Mouse (Mus musculus) ZHBTc4 (cell line): ENCODE measurements around the gene Greb1.

Source experiments
- DNase-seq: peaks from one replicate; pipeline ENCODE4 v3.0.0-alpha.2; 2011; ENCODE audit warnings: low read depth, low spot score

The Greb1 gene

DNA sequence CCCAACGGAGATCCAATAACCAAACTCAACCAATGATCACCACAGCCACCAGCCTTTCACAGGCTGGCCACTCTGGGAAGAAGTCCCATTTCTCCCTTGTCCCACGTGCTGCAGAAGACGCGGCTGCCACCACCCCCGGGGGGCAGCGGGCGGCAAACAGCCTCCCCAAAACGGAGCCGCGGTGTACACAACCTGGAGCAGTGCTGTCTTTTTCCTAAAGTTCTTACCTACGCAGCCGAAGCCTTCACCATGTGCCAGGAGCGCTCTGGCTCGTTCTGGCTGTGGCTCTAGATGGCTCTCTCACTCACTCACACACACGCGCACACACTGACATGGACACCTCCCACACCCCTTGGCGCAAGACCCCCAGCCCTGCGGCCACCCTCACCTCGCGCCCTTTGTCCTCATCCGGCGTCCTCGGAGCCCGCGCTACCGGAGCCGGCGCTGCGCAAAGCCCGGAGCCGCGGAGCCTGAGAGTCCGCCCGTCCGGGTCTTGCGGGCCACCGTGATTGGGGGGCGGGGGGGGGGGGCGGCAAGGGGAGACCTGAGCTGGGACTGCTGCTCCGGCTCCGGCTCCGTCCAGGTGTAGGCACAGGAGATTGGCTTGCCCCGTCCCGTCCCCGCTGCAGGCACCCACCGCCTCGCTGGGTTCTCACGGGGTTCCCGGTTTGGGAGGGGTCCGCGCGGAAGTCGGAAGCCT is at the start of gene Greb1:
Gene Greb1, minus strand, starts transcription at position 628 of the 700 bp plus-strand sequence.
- DNase-seq = peak; percentile 46

DNA sequence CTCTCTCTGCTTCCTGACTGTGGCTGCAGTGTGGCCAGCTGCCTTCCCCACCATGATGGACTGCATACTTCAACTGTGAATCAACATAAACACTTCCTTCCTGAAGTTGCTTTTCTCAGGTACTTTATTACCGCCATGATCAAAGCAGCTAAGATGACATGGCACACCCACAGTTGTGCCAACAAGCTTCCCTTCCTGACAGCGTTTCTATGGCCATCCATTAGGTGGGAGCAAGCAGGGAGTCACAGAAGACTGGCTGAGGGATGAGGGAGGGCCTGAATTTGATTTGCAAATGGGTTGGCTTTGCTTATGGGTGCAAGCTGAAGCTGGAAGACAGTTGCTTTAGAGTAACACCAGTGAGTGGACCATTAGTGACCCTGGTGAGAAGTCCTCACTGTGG is 49.1 kb upstream of the Greb1 start:
- DNase-seq = no peak

DNA sequence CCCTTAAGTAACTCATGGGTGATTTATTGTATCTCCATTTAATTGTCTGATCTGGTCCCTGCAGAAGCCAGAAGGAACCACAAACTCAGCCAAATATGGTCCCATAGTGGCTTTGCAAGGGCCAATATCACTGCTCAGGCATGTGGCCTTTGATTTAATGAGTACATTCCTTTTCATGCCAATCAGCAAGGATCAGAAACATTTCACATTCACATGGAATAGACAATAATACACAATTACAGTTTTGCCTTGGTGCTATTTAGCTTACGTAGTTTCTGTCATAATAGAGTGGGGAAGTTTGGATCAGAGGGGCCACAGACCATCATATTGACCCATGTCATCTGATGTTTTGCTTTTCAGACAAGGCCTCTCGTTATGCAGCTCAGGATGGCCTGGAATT is 47.8 kb upstream of the Greb1 start:
- no peak for DNase-seq

DNA sequence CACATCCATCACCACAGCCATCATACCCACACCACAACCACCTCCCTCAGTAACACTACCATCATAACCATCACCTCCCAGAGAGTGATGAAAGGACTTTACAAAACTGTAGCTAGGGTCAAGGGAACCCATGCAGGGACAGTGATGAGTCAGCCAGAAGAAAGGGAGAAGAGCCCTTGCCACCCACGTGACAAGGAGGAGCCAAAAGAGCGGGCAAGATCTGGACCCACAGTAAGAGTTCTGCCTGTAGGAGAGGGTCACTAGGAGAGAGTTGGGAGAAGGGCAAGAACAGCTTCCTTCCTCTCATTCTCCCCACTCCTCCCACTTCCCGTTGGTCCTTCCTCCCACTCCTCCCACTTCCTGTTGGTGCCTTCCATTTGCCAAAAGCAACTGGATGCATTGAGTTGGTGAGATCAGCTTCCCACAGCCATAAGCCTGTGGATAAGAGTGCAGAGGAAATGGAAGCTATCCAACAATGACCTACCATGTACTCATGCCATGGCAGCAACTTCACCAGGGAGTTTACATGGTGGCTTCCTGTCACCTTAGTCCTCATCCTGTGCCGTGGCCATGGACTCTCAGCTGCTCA is 46.6 kb upstream of the Greb1 start:
- DNase-seq = no peak

DNA sequence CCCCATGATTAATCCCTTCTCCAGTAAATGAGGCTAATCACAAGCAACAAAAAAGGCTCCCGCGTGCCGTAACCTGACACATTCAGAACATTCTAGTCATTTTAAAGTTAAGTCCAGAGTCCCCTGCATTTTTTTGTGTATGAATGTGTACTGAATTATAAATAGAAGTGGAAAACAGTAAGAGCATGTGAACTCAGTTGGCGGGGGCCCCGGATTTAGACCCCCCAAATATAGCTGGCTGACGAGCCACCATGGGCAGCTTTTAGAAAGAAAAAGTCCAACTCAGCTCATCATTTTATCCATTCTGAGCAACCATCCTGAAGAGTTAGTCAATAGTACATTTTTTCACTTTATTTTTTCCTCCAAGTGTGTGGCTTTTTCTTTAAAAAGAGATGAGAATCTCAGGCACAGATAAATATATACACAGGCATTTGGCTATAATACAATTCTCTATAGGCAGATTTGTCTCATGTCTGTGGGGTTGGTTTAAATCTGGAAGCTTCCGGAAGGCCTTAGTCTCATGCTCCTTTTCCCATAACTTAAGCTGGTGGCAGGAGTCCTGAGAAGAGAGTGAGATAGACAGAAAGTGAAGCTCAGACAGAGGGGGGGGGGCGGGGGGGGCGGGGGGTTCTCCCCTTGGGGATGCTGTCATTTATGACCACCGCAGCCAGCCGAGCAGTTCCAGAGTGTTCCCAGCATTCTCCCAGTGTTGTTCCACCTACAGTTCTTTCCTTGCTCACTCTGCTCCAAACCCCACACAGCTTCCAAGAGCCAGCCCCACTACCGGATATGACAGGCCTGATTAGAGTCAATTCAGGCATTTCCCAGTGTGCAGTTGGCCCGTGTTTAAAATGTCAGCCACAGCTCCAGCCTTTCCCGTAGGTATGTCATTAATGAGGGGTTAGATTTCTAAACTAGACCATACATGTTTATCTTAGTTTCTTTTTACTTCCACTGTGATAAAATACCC is 44.2 kb upstream of the Greb1 start:
- DNase-seq = no peak

DNA sequence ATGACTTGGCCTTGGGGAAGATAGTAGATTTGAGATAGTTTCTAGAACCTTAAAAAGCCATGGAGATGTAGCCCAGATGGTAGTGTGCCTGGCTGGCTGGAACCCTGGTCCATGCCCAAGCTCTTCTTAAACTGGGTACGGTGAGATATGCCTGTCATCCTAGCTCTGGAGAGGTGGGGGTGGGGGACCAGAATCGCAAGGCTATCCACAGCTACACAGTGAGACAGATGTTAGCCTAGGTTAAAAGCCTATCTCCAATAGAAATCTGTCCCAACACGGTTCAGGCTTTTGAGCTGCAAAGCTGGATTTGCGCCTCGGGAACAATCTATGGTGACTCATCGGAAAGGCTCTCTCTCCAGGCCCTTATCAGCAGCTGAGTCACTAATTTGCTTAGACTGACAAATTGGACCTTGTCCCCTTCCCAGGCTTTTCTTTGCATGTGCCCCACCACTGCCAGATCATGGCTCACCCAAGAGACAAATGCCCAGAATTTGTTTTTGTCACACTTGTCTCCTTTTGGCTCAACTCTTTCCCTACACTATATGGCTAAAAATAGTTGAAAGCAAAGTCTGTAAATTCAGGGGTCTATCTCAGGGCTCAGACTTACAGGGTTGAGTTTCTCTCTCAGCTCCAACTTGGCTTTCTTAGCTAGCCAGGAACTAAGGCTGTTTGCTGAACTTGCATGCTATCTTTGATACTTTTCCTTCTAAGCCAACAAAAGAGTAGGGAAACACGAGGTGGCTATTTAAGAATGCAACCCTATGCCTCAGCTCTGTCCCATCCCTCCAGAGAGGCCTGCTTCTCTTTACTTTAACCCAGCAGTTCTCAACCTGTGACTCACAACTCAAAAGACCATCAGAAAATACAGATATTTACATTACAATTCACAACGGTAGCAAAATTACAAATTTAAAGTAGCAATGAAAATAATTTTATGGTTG is 40.4 kb upstream of the Greb1 start:
- DNase-seq = no peak

DNA sequence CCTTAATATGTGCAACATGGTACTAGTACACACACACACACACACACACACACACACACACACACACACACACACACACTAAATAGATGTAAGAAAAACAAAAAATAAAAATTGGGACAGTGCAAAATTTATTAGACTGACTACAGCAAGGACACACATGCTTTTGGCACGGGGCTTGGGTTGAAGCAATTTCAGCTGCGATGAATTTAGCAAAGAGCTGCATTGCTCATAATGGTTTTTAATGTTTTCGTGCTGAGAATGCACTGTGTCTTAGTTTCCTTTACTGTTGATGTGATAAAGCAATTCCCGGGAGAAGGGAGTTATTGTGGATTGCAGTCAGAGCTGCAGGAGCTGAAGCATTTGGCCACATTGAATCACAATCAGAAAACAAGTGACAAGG is 37.1 kb upstream of the Greb1 start:
- DNase-seq = no peak

DNA sequence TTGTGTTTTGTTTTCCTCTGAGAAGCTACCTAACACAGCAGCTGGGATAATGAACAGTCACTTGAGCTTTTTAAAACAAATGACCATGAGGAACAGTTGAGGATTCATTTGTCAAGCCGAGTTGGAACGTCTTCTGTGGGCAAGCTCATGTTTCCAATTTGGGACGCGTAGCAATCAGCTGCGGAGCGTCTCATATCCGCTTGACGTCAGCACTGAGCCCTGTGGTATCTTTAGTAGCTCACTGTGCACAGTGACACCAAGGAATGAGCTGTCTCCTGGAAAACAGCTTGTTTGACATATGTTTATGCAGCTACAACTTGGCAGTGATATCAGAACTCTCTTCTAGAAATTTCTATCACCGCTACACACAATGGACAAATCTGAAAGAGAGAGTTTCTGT is 35.5 kb upstream of the Greb1 start:
- DNase-seq = no peak

DNA sequence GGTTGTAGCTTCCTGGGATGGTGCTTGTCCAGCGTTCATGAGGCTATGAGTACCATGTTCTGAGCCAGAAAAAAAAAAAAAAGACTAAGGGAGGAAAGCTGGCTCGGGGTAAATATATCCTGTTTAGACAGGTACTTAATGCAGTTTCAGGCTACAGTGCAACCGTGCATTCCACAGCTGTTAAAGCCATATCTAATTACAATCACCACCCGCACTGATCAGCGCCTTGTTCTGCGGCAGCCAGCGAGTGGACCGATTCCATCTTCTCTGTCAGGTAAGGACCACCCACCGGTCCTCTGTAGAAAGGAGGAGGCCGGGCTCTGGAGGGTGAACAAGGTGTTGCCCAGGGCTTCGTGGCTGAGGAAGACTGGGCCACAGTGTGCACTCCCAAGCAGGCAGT is 34.0 kb upstream of the Greb1 start:
- no peak for DNase-seq

DNA sequence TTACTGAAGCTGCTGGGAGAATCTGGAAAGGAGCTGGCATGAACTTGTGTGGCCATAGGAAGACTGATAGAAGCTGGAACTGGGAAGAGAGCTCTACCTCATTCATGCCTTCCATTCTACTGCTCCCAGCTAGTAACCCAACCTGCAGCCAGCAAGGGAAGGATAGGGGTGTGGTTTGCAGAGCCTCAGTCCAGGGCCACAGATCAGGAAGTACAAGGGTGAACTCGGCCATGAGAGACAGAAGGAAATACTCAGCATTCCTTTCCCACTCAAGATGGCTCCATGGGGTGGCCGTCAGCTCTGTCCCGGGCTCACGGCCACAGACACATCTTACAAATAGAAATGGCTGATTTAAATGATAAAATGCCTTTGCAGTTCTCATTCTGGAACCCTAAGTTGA is 30.4 kb upstream of the Greb1 start:
- DNase-seq = peak; percentile 61

DNA sequence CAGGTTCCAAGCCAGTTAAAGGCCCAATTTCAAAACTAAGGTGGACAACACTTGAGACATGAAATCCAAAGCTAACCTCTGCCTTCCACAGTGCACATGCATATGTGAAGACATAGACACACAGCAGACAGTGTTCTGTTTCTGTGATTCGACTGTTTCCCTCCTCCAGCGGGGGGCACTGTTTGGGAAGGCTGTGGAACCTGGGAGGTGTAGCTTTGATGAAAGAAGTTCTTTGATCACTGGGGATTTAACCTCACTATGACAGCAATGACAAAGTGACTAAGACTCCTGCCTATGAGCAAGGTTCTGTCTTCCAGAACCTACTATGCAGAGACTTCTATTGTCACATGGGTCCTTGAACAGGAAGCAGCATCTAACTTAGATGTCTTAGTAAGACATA is 29.1 kb upstream of the Greb1 start:
- peak; percentile 23 for DNase-seq

DNA sequence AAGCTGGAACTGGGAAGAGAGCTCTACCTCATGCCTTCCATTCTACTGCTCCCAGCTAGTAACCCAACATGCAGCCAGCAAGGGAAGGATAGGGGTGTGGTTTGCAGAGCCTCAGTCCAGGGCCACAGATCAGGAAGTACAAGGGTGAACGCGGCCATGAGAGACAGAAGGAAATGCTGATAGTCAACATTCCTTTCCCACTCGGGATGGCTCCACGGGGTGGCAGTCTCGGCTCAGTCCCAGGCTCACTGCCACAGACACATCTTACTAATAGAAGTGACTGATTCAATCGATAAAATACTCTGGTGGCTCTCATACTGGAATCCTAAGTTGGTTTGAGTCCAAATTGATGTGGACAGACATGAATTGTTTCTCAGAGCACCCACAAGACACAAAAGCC is 27.8 kb upstream of the Greb1 start:
- DNase-seq = peak; percentile 36

DNA sequence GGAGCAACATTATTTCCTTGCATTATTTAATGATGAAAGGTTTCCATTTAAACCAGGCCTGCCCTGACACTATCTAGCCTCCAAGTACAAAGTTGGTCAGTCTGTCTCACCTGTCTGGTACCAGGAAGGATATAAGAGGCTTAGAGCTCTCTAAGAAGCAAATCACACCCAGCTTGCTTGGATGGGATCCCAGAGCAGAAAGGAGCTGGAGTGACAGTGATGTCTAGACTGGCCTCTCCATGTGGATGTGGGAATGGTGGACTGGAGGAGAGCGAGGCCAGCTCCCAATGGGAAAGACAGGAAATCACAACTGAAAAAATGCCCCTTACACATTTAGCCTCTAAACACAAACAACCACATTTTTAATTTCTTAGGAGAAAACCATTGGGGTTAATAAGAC is 23.0 kb upstream of the Greb1 start:
- no peak for DNase-seq

DNA sequence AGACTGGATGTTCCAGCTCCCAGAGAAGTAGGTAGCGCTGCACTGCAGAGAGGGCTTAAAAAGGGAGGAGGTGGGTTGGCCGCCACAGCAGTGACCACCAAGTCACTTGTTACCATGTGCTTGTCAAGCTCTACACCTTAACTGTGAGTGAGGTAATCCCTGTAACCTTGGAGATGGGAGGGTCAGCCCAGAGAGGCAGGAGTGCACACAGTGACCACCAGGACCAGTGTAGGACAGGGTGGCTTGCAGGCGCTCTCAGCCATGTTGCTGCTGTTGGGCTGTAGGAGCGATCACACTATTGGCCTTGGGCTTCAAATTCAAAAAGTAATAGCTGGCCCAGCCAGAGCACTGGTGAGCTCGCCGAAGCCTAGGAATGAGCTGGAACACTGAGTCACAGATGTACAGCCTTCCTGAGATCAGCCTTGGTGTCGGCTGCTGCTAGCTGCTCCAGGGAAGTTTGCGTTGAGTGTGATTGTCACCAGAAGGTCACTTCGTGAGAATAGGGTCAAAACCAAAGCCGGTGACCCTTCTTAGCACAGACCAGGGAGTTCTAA is 21.6 kb upstream of the Greb1 start:
- DNase-seq = no peak

DNA sequence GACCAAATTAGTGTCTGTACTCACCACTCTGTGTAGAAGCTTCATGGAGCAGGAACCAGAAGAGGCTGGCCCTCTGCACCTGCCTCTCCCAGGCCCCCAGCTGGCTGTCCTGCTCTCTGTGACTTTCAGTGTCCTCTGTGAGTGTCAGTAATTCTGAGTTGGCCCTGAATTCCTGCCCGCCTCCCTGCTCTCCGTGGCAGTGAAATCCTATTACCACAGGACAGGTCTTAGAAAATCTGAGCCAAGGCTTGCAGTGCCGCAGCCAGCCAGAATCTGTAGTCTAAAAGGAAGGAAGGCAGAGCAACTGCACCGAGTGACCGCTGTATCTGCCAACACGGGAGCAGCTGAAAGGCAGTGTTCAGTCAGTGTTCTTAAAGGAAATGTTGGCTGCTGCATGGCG is 20.1 kb upstream of the Greb1 start:
- no peak for DNase-seq

DNA sequence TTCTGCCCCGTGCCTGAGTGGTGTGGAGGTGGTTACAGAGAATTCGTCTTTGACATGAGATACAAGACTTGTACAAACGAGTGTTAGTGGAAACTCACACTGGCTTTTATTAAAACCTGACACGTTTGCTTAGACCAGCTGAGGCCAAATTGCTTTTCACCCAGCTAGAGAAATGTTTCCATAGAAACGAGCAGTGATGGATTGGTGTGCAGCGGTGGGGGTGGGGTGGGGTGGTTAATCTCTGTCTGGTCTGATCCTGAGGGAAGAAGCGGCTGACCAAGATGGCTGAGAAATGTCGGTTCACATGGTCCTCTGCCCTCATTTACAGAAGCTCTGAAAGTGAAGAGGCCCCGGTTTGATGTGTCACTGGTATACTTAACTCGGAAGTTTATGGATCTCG is 17.8 kb upstream of the Greb1 start:
- DNase-seq = no peak

DNA sequence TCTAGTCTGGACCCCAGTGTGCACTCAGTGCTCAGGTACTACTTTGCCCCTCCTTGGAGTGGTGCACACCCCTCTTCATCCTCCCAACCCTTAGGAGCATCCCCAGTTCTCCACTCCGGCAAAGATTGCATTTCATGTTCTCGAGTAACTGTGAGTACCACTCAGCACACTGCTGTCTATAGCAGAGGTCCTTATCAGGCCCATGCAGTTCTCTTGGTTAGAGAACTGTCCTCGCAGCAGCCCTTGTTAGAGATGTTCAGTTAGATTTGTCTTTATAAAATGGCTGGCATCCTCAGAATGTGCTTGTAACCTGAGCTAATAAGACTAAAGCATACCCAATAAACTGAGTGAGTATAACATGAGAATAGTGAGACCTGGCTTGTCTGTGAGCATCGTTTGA is 16.5 kb upstream of the Greb1 start:
- no peak for DNase-seq

DNA sequence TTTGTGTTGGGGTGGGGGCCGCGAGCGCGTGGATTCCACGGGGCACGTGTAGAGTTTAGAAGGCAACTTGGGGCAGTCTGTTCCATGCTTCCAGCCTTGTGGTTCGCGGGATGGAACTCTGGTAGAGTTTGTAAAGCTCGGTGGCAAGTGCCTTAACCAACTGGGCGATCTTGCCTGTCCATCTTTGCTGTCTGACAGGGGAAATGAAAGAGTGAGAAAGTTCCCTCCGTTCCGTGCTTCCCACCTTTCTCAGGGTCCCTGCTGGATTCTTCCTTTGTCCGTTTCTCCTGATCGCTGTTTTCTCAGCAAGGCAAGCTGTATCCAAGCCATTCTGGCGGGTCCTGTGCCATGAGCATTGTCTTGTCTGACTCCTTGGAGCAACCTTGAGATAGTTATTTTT is 10.8 kb upstream of the Greb1 start:
- peak; percentile 48 for DNase-seq

DNA sequence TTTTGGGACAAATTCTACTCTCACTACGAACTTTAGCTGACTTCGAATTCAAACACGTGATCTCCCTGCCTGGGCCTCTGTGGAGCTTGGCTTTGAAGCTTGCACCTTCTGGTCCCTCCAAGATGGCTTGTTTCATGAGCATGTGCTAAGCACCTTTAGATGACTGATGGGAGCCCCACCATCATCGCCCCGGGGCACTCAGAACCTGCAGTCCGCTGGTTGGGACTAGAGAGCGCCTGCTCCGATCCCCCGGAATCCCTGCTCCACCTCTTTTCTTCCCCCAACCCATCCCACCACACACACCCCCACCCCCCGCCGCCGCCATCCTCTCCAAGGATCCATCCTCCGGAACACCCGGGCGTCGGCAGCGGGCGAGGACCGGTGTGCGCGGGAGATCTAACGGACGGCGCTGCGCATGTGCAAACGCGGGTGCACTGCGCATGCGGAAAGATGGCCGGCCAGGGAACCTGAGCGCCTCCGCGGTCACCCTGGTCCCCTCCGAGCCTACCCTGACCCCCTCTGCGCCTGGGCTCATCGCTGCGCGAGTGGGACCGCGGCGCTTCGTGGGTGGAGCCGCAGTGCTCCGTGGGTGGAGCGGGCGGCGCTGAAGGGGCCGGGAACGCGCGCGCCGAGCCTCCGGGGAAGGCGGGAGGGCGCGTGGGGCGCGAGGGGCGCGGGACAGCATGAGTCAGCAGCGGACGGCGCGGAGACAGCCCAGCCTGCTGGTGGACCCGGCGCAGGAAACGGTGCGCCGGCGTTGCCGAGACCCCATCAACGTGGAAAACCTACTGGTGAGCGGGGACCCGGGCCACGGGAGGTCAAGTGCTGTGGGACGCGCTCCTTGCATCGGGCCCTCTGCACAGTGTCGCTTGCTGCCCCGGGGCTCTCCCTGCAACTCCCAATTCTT is 10.1 kb upstream of the Greb1 start, which contains the start of gene E2f6:
Gene E2f6, plus strand, starts transcription at position 439 of the 907 bp plus-strand sequence.
- DNase-seq = peak; percentile 84

DNA sequence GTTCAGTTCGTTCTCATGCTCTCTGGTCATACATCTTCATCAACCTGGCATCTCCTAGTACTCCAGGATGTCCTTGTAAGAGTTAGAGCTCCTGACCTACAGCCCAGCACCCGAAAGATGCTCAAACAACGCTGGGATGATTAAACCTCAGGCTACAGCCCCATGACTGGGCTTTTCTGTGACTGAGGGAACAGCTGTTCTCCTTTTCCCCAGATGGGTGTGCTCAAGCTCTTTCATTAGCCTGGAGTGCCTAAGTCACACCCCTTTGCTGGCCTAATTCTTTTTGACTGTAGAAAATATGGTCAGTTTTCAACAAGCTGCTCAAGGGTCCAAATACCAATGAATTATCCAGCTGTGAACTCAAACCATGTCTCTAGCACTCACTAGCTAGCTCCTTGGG is 7.4 kb upstream of the Greb1 start:
- DNase-seq = peak; percentile 40
